Mouse (Mus musculus) olfactory bulb, adult 2 months (tissue): ENCODE data around the gene Slc17a4. TPM values are rescaled to one million over a fixed set of nuclear protein-coding genes. Genes with fewer than 3 reads are reported as not detected.

Experiments used
- H3K27ac ChIP-seq: fragments of 200-500 bp; 2 replicates; pipeline ENCODE4 v1.5.1; 2012; ENCODE audit warnings: low read depth, low read length; ENCODE audit not compliant: insufficient read depth
- H3K4me1 ChIP-seq: fragments of 200-500 bp; 2 replicates; pipeline ENCODE4 v1.6.1; 2012; ENCODE audit warnings: low read length; ENCODE audit not compliant: control insufficient read depth, insufficient read depth
- H3K4me3 ChIP-seq: fragments of 200-500 bp; 2 replicates; pipeline ENCODE4 v1.5.1; 2012; ENCODE audit warnings: mild to moderate bottlenecking, low read depth, low read length, moderate library complexity; ENCODE audit not compliant: insufficient read depth
- CTCF ChIP-seq: fragments of 200-500 bp; IDR thresholded peaks from 2 replicates; pipeline ENCODE4 v1.5.1; 2012; ENCODE audit warnings: low read depth, mild to moderate bottlenecking, low read length, moderate library complexity; ENCODE audit not compliant: insufficient read depth
- POLR2A ChIP-seq: fragments of 200-500 bp; IDR thresholded peaks from 2 replicates; pipeline ENCODE4 v1.6.1; 2012; ENCODE audit warnings: mild to moderate bottlenecking, low read depth, low read length, moderate library complexity; ENCODE audit not compliant: insufficient read depth
- WGBS: fragments of 180-500 bp; shearing (Covaris S2); methylation state at CpG from one replicate; pipeline ENCODE4 v1.1.7; 2018; 5-methylcytosine and 5-hydroxymethylcytosine counted together
- polyA plus RNA-seq: library from polyadenylated mRNA; stranded (reverse); fragments of >200 nt; gene quantifications from 2 replicates; pipeline ENCODE4 v1.2.4, GENCODE M21; 2012; ENCODE audit warnings: low replicate concordance; ENCODE audit not compliant: missing spikeins, insufficient read depth, insufficient read length

Slc17a4 gene
- polyA plus RNA-seq, result not detected in 2 replicates

DNA sequence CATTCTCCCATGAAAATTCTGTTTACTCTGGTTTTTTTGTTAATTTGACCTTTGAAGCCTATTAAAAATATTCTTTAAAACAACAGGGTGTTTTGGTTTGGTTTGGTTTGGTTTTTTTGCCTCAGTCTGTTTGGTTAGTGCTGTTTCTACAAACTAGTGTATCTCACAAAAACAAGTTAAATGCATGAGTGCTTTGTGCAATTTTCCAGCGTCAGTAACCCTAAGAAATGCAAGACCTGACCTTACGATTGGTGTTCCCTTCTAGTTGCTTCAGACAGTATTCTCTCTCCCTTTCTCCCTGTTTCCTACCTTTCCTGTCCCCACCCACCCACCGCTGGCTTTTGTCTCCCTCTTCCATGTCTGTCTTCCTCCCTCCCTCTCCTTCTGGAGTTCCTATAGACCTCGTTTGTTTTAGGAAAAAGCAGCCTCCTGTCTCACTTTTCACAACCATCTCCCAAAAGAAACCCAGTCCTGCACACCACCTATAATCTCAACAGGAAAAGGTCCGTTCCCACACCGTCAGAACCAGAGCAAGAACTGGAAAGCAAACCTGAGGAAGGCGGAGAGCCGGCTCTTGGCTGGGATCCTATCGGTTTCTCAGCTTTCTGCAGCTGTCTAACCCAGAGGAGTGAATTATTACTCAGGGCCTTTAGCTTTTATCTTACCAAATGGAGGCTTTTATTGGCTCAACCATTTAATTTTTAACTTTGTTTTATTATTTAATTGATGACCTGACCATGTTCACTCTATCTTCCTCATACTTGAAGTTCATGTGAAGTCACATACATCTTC lies at the start of gene Slc17a4:
Gene Slc17a4 (minus strand): TSS at position 634 of the 792 bp plus-strand sequence.
- no peak within 1 kb of the TSS for H3K4me3 ChIP-seq
- TF ChIP-seq CTCF (no peak), POLR2A (no peak)
- no peaks in the 10 kb centered on the region; the same call in 1 of the 2 replicates for H3K4me1 ChIP-seq
- H3K27ac ChIP-seq, result no peak within 1 kb of the TSS
- WGBS, result 76% methylated on average over 9 of the region's 9 CpGs

DNA sequence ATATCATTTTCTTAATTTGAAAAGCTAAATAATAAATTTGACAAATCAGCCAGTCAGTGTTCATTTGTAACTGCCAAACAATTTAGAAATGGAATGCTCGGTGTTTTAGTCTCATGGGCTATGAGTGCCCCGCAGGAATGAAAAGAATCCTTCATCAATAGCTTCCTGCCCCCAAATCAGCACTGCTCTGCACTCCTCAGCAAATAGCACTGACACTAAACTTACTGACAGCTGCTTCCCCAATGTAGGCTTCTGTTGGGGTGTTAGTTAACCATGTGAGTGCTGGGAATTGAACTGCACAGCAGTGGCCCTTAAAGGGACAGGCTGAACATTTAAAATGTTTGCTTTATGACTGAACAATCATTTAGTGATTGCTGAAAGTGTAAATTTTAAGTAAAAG lies 45.0 kb upstream of the Slc17a4 start:
- Histone ChIP-seq H3K27ac (no peak overlapping the region), H3K4me1 (no peaks in the 10 kb centered on the region), H3K4me3 (no peak overlapping the region)
- WGBS, result 51% methylated on average over 2 of the region's 2 CpGs
- TF ChIP-seq CTCF, result no peak
- TF ChIP-seq POLR2A, result no peak

DNA sequence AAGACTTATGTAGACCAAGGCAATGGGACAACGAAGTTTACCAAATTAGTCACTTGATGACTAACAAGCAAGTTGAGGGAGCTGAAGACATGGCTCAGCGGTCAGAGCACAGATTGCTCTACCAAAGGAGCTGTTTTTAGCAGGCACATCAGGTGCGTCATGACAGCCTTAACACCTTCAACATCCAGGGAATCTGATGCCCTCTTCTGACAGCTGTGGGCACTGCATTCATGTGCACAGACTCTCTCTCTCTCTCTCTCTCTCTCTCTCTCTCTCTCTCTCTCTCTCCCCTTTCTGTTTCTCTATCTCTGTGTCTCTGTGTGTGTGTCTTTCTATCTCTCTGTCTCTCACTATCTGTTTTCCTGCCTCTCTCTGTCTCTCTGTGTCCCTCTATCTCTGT lies 36.1 kb upstream of the Slc17a4 start:
- 45% methylated on average over 3 of the region's 3 CpGs for WGBS
- Histone ChIP-seq H3K27ac (peak overlapping the region; percentile 73), H3K4me3 (no peak overlapping the region), H3K4me1 (peaks cover 8% of the 10 kb centered on the region)
- TF ChIP-seq POLR2A, result no peak
- TF ChIP-seq CTCF, result no peak

DNA sequence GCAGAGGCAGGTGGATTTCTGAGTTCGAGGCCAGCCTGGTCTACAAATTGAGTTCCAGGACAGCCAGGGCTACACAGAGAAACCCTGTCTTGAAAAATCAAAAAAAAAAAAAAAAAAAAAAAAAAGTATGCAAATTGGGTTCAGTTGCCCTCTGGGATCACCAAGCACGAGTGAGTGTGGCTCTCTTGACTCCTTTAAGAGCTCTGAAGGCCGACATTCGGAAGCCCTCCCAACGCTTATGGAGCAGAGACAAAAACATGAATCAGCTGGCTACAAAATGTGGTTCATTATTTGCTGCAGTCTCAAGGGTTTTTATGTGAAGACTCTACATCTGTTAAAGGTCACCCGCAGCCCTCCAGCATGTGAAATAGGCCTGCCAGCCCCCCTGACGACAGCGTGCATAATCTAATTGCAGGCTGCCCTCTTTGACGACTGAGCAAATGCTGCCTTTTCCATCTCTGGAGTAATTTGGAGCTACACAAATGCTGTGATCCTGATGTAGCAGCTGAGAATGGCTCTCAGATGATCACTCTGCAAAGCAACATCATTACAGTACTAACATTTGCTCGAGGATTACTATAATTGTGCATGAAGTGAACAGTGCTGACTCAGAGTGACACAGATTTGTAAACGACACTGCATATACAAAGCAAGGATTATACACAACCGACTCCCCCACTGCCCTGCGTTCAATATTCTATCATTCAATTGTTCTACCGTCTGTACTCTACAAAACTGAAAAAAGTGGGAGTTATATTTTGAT lies 34.9 kb upstream of the Slc17a4 start:
- 16% methylated on average over 14 of the region's 14 CpGs for WGBS

DNA sequence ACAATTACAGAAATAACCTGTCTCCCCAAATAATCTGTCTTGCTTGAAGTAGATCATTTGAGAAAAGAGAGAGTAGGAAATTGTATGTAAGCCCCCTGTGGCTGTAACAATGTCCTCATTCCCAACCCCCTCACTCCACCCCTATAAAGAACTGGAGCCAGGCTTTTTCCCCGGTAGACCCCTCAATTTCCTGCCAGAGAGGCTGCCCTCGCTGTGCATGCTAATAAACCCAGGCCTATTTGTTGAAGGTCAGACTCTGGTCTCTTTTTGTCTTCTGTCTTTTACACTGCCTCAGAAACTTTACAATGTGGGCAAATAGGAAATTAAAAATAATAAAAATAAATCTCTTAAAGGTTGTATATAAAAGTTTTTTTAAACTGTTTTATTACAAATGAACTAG lies 31.4 kb upstream of the Slc17a4 start:
- WGBS, result 51% methylated on average over 2 of the region's 2 CpGs
- Histone ChIP-seq H3K27ac (no peak overlapping the region), H3K4me3 (no peak overlapping the region), H3K4me1 (peaks cover 9% of the 10 kb centered on the region)
- no peak for TF ChIP-seq CTCF
- TF ChIP-seq POLR2A, result no peak

More for the DNA sequence above, 34.9 kb upstream of the Slc17a4 start:
- Histone ChIP-seq H3K4me1 (peaks cover 8% of the 10 kb centered on the region), H3K27ac (peak overlapping the region; percentile 73), H3K4me3 (no peak overlapping the region)
- no peak for TF ChIP-seq POLR2A
- no peak for TF ChIP-seq CTCF

DNA sequence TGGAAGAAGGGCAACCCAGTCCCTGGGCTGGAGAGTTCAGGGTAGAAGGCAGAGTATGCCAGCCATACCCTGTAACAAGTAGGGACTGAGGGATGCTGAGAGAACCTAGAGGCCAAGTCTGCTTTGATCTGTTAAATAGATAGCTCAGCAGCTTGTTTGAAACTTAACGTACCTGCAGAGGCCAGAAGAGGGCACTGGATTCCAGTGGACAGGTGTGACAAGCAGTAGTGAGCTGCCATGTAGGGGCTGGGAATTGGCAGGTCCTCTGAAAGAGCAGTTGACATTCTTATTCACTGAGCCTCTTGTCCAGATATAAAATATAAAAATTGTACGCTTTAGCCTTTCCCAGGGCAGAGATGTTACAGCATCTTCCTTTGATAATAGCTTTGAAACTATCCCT lies 28.1 kb upstream of the Slc17a4 start:
- TF ChIP-seq POLR2A (no peak), CTCF (no peak)
- peaks cover 5% of the 10 kb centered on the region for H3K4me1 ChIP-seq
- 82% methylated on average over 2 of the region's 2 CpGs for WGBS
- H3K4me3 ChIP-seq, result no peak overlapping the region
- no peak overlapping the region for H3K27ac ChIP-seq

DNA sequence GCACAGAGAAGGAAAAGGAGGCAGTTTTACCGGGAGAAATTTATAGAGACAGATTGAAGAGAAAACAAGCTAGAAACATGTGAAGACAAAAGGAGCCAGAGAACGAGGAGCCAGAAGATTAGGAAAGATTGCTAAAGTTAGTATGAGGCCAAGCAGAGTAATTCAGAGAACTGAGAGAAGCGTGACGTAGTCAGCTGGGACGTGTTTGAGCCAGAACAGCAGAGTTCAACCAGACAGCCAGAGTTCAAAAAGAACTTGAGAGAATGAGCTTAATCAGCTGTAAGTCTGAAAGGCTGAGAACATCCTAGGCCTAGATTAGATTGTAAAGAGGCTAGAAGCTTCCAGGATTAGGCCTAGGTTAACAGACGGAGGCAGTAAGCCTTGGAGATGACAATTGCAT lies 25.5 kb upstream of the Slc17a4 start:
- 45% methylated on average over 6 of the region's 6 CpGs for WGBS

DNA sequence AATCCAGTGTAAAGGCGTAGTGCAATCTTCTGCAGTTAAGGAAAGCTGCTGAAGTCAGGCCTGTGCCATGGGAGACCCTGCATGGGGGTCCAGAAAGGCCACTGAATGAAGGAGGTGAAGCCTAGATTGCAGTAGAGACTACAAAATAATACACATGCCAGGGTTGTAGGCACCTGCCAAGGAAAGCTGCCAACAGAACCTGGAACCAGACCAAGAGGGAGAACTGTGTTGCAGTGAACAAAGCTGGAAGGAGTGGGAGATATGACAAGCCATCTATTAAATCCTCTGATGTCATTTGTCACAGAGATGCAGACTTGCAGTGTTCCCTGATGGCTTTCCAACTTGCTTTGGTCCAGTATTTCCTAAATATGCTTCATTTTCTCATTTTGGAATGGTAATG lies 23.9 kb upstream of the Slc17a4 start:
- Histone ChIP-seq H3K4me3 (no peak overlapping the region), H3K4me1 (no peaks in the 10 kb centered on the region), H3K27ac (no peak overlapping the region)
- TF ChIP-seq POLR2A (no peak), CTCF (no peak)
- 80% methylated on average over 1 of the region's 1 CpGs for WGBS

More for the DNA sequence above, 25.5 kb upstream of the Slc17a4 start:
- TF ChIP-seq POLR2A (no peak), CTCF (no peak)
- Histone ChIP-seq H3K4me1 (0 out of 2 replicates have a peak, but pooled peaks cover 2% of the 10 kb centered on the region), H3K27ac (no peak overlapping the region), H3K4me3 (no peak overlapping the region)

DNA sequence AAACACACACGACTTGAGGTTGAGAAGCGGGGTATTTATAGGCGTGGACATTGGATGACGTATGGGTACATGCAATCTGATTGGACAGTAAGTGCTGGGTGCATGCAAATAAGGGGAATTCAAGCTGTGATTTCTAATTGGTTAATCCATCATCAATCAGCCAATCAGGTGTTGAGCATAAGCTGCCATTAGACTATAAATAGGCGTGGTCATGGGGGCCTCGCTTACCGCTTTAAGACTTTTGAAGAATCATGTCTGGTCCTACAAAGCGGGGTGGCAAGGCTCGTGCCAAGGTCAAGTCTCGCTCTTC lies 19.4 kb upstream of the Slc17a4 start, which contains the start of gene Hist1h2aa:
Gene Hist1h2aa (plus strand): TSS at position 252 of the 310 bp plus-strand sequence.
- 96% methylated on average over 10 of the region's 10 CpGs for WGBS
- TF ChIP-seq POLR2A (no peak), CTCF (no peak)
- Histone ChIP-seq H3K4me1 (no peaks in the 10 kb centered on the region), H3K4me3 (no peak within 1 kb of the TSS), H3K27ac (no peak within 1 kb of the TSS)
